Mouse (Mus musculus) hindbrain, embryonic 16.5 days (tissue): ENCODE measurements at regions not wholly inside any gene's neighbourhood (a gene's known extent, or its start where the extent isn't known, plus 50 kb on each side); places are given as distances from the start of the nearest gene placed in this dataset.

Source experiments
- ATAC-seq: fragments of 200-750 bp; cut with Nextera tagmentation; 2 replicates; pipeline ENCODE4 v1.8.0; 2017; ENCODE audit warnings: moderate TSS enrichment, moderate library complexity
- H3K27ac ChIP-seq: fragments of 300-500 bp; sonication (generic); 2 replicates; pipeline ENCODE4 v1.5.1; 2014; ENCODE audit warnings: low read depth, mild to moderate bottlenecking, control low read depth, low read length, moderate library complexity
- H3K27me3 ChIP-seq: fragments of 300-500 bp; sonication (generic); replicated peaks from 2 replicates; pipeline ENCODE4 v1.6.1; 2014; ENCODE audit warnings: low read length; ENCODE audit not compliant: control insufficient read depth, insufficient read depth
- H3K36me3 ChIP-seq: fragments of 300-500 bp; sonication (generic); 2 replicates; pipeline ENCODE4 v1.6.1; 2014; ENCODE audit warnings: mild to moderate bottlenecking, low read length, moderate library complexity, mixed read lengths; ENCODE audit not compliant: control insufficient read depth, insufficient read depth
- H3K4me1 ChIP-seq: fragments of 300-500 bp; sonication (generic); 2 replicates; pipeline ENCODE4 v1.6.1; 2014; ENCODE audit warnings: low read depth, low read length; ENCODE audit not compliant: control insufficient read depth, insufficient read depth
- H3K4me2 ChIP-seq: fragments of 300-500 bp; sonication (generic); 2 replicates; pipeline ENCODE4 v1.6.1; 2014; ENCODE audit warnings: mild to moderate bottlenecking, low read length, control low read depth, moderate library complexity
- H3K4me3 ChIP-seq: fragments of 300-500 bp; sonication (generic); 2 replicates; pipeline ENCODE4 v1.5.1; 2014; ENCODE audit warnings: mild to moderate bottlenecking, low read length, control low read depth, moderate library complexity
- H3K9ac ChIP-seq: fragments of 300-500 bp; sonication (generic); 2 replicates; pipeline ENCODE4 v1.6.1; 2014; ENCODE audit warnings: low read depth, mild to moderate bottlenecking, control low read depth, low read length, moderate library complexity
- H3K9me3 ChIP-seq: fragments of 300-500 bp; sonication (generic); 2 replicates; pipeline ENCODE4 v1.6.1; 2014; ENCODE audit warnings: mild to moderate bottlenecking, low read length, moderate library complexity; ENCODE audit not compliant: control insufficient read depth
- WGBS: fragments of 180-500 bp; shearing (Covaris S2); extraction: QIAGEN DNeasy Blood & Tissue Kit; methylation state at CpG from one replicate; pipeline ENCODE4 v1.1.7; 2014; 5-methylcytosine and 5-hydroxymethylcytosine counted together

- no peak overlapping the region for H3K9ac ChIP-seq
- H3K4me2 ChIP-seq, result no peak overlapping the region
- H3K9me3 ChIP-seq, result no peaks in the 10 kb centered on the region
- WGBS, result 70% methylated on average over 6 of the region's 6 CpGs
- H3K36me3 ChIP-seq, result no peaks in the 10 kb centered on the region
- H3K4me3 ChIP-seq, result no peak overlapping the region
- H3K4me1 ChIP-seq, result no peaks in the 10 kb centered on the region
- no peak for ATAC-seq
- H3K27ac ChIP-seq, result no peak overlapping the region
- H3K27me3 ChIP-seq, result no peaks in the 10 kb centered on the region
Measured at GRCm38 (mm10) chr2:106412158-106412557, 280.9 kb upstream of the Mpped2 start.

- Histone ChIP-seq H3K9me3 (no peaks in the 10 kb centered on the region; the same call in 1 of the 2 replicates), H3K27ac (no peak overlapping the region), H3K4me3 (no peak overlapping the region), H3K36me3 (no peaks in the 10 kb centered on the region), H3K4me2 (no peak overlapping the region), H3K4me1 (no peaks in the 10 kb centered on the region), H3K27me3 (no peaks in the 10 kb centered on the region), H3K9ac (no peak overlapping the region)
- 47% methylated on average over 7 of the region's 7 CpGs for WGBS
- no peak for ATAC-seq
Measured at GRCm38 (mm10) chr2:106415474-106416019, 277.5 kb upstream of the Mpped2 start.

GRCm38 (mm10) chr2:106418181-106418580 is 274.9 kb upstream of the Mpped2 start:
- no peaks in the 10 kb centered on the region for H3K36me3 ChIP-seq
- H3K27me3 ChIP-seq, result no peaks in the 10 kb centered on the region
- no peak overlapping the region for H3K4me3 ChIP-seq
- no peak overlapping the region for H3K4me2 ChIP-seq
- no peak for ATAC-seq
- H3K9ac ChIP-seq, result no peak overlapping the region
- no peaks in the 10 kb centered on the region for H3K4me1 ChIP-seq
- no peaks in the 10 kb centered on the region; the same call in 1 of the 2 replicates for H3K9me3 ChIP-seq
- 54% methylated on average over 2 of the region's 2 CpGs for WGBS
- H3K27ac ChIP-seq, result no peak overlapping the region

GRCm38 (mm10) chr2:106424974-106425373 is 268.1 kb upstream of the Mpped2 start:
- Histone ChIP-seq H3K9ac (no peak overlapping the region), H3K36me3 (no peaks in the 10 kb centered on the region), H3K4me2 (no peak overlapping the region), H3K27me3 (no peaks in the 10 kb centered on the region), H3K27ac (no peak overlapping the region), H3K9me3 (no peaks in the 10 kb centered on the region), H3K4me3 (no peak overlapping the region), H3K4me1 (no peaks in the 10 kb centered on the region)
- WGBS, result 60% methylated on average over 3 of the region's 3 CpGs
- ATAC-seq, result no peak

GRCm38 (mm10) chr2:106425451-106425881 is 267.6 kb upstream of the Mpped2 start:
- 0 out of 2 replicates have a peak, but pooled peaks have one; percentile 58 for ATAC-seq
- no peak overlapping the region for H3K4me3 ChIP-seq
- no peaks in the 10 kb centered on the region for H3K36me3 ChIP-seq
- 34% methylated on average over 4 of the region's 4 CpGs for WGBS
- H3K27ac ChIP-seq, result no peak overlapping the region
- H3K4me1 ChIP-seq, result no peaks in the 10 kb centered on the region
- H3K9me3 ChIP-seq, result no peaks in the 10 kb centered on the region
- no peak overlapping the region for H3K9ac ChIP-seq
- no peaks in the 10 kb centered on the region for H3K27me3 ChIP-seq
- no peak overlapping the region for H3K4me2 ChIP-seq

- Histone ChIP-seq H3K36me3 (no peaks in the 10 kb centered on the region), H3K27ac (no peak overlapping the region), H3K4me3 (no peak overlapping the region), H3K27me3 (no peaks in the 10 kb centered on the region), H3K4me1 (no peaks in the 10 kb centered on the region), H3K9ac (no peak overlapping the region), H3K9me3 (no peaks in the 10 kb centered on the region), H3K4me2 (no peak overlapping the region)
- WGBS, result 100% methylated on average over 1 of the region's 1 CpGs
- ATAC-seq, result no peak
Measured at GRCm38 (mm10) chr2:106426010-106426409, 267.1 kb upstream of the Mpped2 start.

GRCm38 (mm10) chr2:106427237-106427636 is 265.8 kb upstream of the Mpped2 start:
- H3K4me2 ChIP-seq, result no peak overlapping the region
- 75% methylated on average over 7 of the region's 7 CpGs for WGBS
- no peaks in the 10 kb centered on the region for H3K36me3 ChIP-seq
- H3K4me3 ChIP-seq, result no peak overlapping the region
- no peaks in the 10 kb centered on the region for H3K9me3 ChIP-seq
- no peak overlapping the region for H3K9ac ChIP-seq
- no peak for ATAC-seq
- no peak overlapping the region for H3K27ac ChIP-seq
- peaks cover 3% of the 10 kb centered on the region; the same call in 1 of the 2 replicates for H3K4me1 ChIP-seq
- no peaks in the 10 kb centered on the region for H3K27me3 ChIP-seq

- Histone ChIP-seq H3K4me2 (no peak overlapping the region), H3K27ac (no peak overlapping the region), H3K4me1 (peaks cover 3% of the 10 kb centered on the region; the same call in 1 of the 2 replicates), H3K9ac (no peak overlapping the region), H3K27me3 (no peaks in the 10 kb centered on the region; the same call in 1 of the 2 replicates), H3K9me3 (no peaks in the 10 kb centered on the region), H3K4me3 (no peak overlapping the region), H3K36me3 (no peaks in the 10 kb centered on the region)
- ATAC-seq, result no peak
- WGBS, result 57% methylated on average over 11 of the region's 11 CpGs
Measured at GRCm38 (mm10) chr2:106428909-106429308, 264.2 kb upstream of the Mpped2 start.

GRCm38 (mm10) chr2:106431141-106431540 is 261.9 kb upstream of the Mpped2 start:
- Histone ChIP-seq H3K4me2 (peak overlapping the region; percentile 56), H3K4me3 (peak overlapping the region; percentile 24; the same call in 1 of the 2 replicates), H3K9me3 (no peaks in the 10 kb centered on the region), H3K27me3 (no peaks in the 10 kb centered on the region; the same call in 1 of the 2 replicates), H3K4me1 (peaks cover 3% of the 10 kb centered on the region; the same call in 1 of the 2 replicates), H3K9ac (no peak overlapping the region; the same call in 1 of the 2 replicates), H3K36me3 (no peaks in the 10 kb centered on the region), H3K27ac (no peak overlapping the region)
- 26% methylated on average over 8 of the region's 8 CpGs for WGBS
- ATAC-seq, result peak; percentile 77
